Mouse (Mus musculus) inflammation-experienced regulatory T-cells, adult 6 months (primary cell): ENCODE data around the gene Zfp750. TPM values are rescaled to one million over a fixed set of nuclear protein-coding genes. Genes with fewer than 3 reads are reported as not detected.
A peak's percentile ranks its signal among the peaks of the same experiment; 100 is the strongest.

Experiments
- ATAC-seq: one replicate; pipeline ENCODE4 v1.8.0; 2017
- polyA plus RNA-seq, 3 experiments: library from polyadenylated mRNA; unstranded; fragments of 100-300 nt; shearing (Covaris generic); gene quantifications; one replicate each; pipeline ENCODE4 v1.2.1; 2017

Gene Zfp750
- 1 to 10 TPM in 1 of 3 experiments, under 1 TPM in 2; 0.78 to 1.3 (median 0.94) TPM for polyA plus RNA-seq

GRCm38 (mm10) chr11:121519131-121519530 is at the start of gene Zfp750:
TSS of gene Zfp750 (minus strand) at chr11:121519333.
- no peak for ATAC-seq

- no peak for ATAC-seq
Observed at GRCm38 (mm10) chr11:121564265-121564664, 45.1 kb upstream of the Zfp750 start.

DNA sequence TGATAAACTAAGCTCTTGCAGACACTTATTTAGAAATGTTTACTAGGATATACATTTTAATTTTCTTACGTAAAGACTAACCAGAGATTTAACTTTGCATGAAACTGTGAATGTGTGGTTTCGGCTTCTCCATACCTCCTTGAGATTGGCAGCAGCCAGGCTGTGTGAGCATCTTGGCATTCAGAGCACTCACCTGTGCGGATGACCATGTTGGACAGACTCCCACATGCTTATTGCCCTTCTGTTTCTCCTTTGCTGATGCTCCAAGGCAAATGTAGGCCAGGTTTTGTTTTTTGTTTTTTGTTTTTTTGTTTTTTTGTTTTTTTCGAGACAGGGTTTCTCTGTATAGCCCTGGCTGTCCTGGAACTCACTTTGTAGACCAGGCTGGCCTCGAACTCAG is 44.2 kb upstream of the Zfp750 start:
- ATAC-seq, result no peak

DNA sequence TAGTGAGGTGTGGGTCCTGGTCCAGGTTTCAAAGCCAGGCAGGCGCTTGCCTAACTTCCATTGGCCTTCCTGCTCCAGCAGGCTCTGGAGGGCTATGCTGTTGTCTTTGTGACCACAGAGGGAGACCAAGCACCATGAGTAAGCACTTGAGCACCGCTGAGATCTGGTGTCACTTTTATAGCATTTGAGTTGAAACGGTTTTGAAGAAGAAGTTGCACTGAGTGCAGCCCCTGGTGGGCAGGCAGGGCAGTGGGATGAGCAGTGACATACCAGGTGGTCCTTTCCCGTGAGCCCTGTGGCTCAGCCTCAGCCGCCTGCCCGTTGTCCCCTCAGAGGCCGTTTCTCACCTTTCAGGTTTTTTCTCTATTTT is 41.1 kb upstream of the Zfp750 start:
- ATAC-seq, result peak; percentile 32

- peak; percentile 91 for ATAC-seq
Observed at GRCm38 (mm10) chr11:121559527-121560293, 40.6 kb upstream of the Zfp750 start.

DNA sequence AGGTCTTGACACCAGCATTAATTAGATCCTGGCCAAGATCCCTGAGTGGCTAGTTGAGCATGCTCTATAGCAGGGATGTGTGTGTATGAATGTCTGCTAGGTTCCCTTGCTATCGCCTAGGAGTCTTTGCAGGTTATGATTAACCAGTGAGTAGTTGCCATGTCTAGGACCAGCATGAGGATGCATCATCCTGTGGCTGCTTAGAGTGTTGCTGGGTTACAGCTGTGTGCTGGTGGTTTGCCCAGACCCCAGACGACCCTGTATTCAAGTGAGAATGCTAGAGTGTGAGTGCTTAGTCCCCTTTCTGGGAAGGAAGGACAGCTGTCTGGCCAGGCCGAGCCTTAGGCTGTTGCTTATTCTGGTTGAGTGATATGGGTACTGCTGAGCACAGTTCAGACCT is 39.4 kb upstream of the Zfp750 start:
- ATAC-seq, result no peak

DNA sequence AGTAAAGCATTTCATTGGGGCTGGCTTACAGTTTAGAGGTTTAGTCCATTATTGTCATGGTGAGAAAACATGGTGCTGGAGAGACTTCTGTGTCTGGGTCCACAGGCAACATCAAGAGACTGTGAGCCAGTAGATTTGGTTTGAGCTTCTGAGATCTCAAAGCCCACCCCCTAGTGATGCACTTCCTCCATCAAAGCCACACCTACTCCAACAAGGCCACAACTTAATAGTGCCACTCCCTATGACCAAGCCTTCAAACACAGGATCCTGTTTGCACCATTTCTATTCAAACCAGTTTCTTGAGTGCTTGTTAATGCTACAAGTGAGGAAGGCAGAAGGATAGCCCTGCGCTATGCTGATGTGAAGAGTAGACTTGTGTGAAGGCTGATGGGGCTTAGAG is 38.8 kb upstream of the Zfp750 start:
- no peak for ATAC-seq

GRCm38 (mm10) chr11:121556727-121557126 is 37.6 kb upstream of the Zfp750 start:
- no peak for ATAC-seq

- no peak for ATAC-seq
Observed at GRCm38 (mm10) chr11:121553458-121553857, 34.3 kb upstream of the Zfp750 start.

- no peak for ATAC-seq
Observed at GRCm38 (mm10) chr11:121552846-121553457, 33.8 kb upstream of the Zfp750 start.

DNA sequence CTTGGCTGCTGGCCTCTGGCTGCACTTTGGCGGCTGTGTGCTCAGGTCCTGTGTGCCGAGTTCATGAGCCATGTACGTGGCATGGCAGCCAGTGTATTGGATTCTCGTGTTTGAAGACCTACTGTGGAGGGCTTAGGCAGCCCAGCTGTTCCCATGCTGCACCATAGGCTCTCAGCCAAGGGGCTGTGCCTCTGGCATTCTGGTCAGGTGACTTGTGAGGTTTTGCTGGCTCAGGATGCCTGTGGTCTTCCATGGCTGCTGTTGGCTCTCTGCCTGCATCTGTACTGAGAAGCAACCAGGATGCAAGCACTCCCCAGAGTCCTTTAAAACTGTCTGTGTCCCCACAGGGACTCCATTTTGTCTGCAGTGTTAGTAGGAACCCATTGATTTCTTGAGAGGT is 33.0 kb upstream of the Zfp750 start:
- peak; percentile 35 for ATAC-seq

DNA sequence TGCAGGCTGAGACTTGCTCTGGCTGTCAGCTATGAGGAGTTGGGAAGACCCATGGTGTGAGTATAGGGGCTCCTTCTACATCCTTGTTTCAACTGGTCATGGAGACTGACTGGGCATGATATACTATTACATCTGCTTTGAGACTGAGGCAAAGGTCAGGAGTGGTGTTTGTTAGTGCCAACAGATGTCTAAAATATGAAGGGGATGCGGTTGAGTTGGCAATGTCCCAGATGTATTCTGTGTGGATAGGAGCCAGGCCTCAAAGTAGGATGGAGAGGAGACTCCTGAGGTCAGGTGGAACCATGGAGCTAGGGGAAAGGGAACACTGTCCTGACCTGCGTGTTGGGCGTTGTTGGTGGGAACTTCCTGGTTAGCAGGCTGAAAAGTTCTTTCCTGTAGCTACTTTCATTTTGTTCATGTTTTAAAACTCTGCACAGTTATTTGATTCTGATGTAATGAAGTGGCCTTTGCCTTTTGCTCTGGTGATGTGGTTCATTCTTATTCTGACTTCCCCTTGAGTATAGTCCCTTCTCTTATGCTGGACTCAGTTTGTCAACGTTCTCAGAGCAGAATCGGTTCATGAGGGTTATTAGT is 32.2 kb upstream of the Zfp750 start:
- ATAC-seq, result peak; percentile 58

- ATAC-seq, result no peak
Observed at GRCm38 (mm10) chr11:121549843-121550647, 30.9 kb upstream of the Zfp750 start.

GRCm38 (mm10) chr11:121548996-121549842 is 30.1 kb upstream of the Zfp750 start:
- ATAC-seq, result no peak

DNA sequence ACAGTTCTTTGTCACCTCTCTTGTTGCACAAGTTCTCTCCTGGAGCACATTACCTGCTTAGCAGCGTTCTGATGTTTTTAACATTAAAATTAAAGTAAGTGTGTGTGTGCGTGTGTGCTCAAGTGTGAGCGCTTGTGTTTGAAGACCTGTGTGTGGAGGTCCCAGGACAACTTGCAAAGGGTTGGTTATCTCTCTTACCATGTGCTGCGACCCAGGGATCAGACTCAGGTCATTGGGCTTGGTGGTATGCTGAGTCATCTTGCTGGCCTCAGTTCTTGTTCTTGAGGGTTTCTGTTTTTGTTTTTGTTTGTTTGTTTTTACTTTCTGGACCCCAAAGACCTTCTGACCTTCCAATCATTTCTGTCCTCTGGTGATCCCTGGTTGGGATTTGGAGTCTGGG is 28.8 kb upstream of the Zfp750 start:
- no peak for ATAC-seq

- no peak for ATAC-seq
Observed at GRCm38 (mm10) chr11:121547234-121547633, 28.1 kb upstream of the Zfp750 start.

- no peak for ATAC-seq
Observed at GRCm38 (mm10) chr11:121545398-121546034, 26.4 kb upstream of the Zfp750 start.

GRCm38 (mm10) chr11:121544755-121545397 is 25.7 kb upstream of the Zfp750 start:
- no peak for ATAC-seq

DNA sequence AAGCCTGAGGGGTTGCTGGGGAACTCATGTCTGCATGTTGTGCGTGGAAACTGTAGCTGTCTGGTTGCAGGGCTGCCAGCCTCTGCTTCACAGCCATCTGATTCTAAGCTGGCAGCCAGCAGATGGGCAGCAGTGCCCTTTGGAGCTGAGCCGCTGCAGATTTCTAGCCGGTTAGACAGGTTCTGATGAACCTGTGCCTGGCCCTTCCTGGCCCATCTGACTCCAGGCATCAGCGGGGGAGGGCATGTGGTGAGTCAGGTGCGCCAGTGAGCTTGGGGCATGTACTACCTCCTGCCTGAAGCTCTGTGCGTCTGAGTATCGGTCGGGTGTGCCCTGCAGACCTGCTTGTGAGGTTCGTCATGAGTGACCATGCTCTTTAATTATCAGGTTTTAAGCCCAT is 24.8 kb upstream of the Zfp750 start:
- ATAC-seq, result no peak

- ATAC-seq, result no peak
Observed at GRCm38 (mm10) chr11:121543287-121543856, 24.2 kb upstream of the Zfp750 start.

DNA sequence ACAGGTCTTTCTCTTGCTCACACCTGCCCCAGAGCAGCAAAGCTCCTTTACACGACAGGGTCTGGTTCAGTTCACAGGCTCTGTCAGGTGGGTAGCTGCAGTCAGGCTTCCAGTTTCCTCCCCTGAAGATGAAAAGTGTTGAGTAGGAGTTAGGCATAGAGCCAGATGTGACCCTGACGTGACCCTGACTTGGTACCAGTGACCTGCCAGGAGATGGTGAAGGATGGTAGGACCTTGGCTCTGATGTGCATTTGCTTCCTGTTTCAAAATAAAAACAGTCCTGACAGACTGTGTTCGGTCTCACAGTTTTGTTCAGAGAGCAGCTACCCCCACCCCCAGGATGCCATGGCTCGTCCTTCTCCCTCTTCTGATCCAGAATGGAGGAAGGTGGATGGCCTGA is 23.3 kb upstream of the Zfp750 start:
- no peak for ATAC-seq
